Mouse (Mus musculus): ENCODE data around the gene Nmd3. TPM values are rescaled to one million over a fixed set of nuclear protein-coding genes. Genes with fewer than 3 reads are reported as not detected.

Nmd3 gene
- polyA plus RNA-seq (2014; fragmentation: Nextera tagmentation; extraction: Ambion mirVana), result 140 and 145 TPM in 2 replicates

GRCm38 (mm10) chr3:69721814-69722186 lies at the start of gene Nmd3:
Gene Nmd3 (plus strand): TSS chr3:69721985.
- peak within 1 kb of the TSS; percentile 74 for H3K4me3 ChIP-seq (ENCODE audit: low read depth, low read length)
- H3K9ac ChIP-seq (ENCODE audit: low read length), result peak within 1 kb of the TSS; percentile 77
- H3K36me3 ChIP-seq (ENCODE audit: control insufficient read depth, insufficient read depth, low read length), result no peaks in the 10 kb centered on the region
- no peaks in the 10 kb centered on the region for H3K27me3 ChIP-seq (ENCODE audit: control insufficient read depth, insufficient read depth, low read length)
- no peaks in the 10 kb centered on the region for H3K9me3 ChIP-seq (ENCODE audit: control insufficient read depth, low read length)
- ATAC-seq (ENCODE audit: insufficient number of reproducible peaks, low FRiP score, low TSS enrichment, low read depth) (peak; percentile 96), DNase-seq (ENCODE audit: low spot score) (peak; percentile 97)
- WGBS, result under 1% methylated on average over 33 of the region's 33 CpGs
- H3K4me1 ChIP-seq (ENCODE audit: control insufficient read depth, insufficient read depth, low read length), result peaks cover 5% of the 10 kb centered on the region; the same call in 1 of the 2 replicates
- H3K27ac ChIP-seq (replicated peaks; ENCODE audit: low read depth, low read length), result peak within 1 kb of the TSS; percentile 70; the same call in 1 of the 2 replicates
- H3K4me2 ChIP-seq (ENCODE audit: low read depth, severe bottlenecking), result peak within 1 kb of the TSS; percentile 62

- H3K27me3 ChIP-seq (ENCODE audit: control insufficient read depth, insufficient read depth, low read length), result no peaks in the 10 kb centered on the region
- 95% methylated on average over 10 of the region's 10 CpGs for WGBS
- H3K4me2 ChIP-seq (ENCODE audit: low read depth, severe bottlenecking), result no peak overlapping the region
- no peak for DNase-seq (ENCODE audit: low spot score)
- no peak overlapping the region for H3K9ac ChIP-seq (ENCODE audit: low read length)
- no peak overlapping the region for H3K4me3 ChIP-seq (ENCODE audit: low read depth, low read length)
- no peaks in the 10 kb centered on the region for H3K4me1 ChIP-seq (ENCODE audit: control insufficient read depth, insufficient read depth, low read length)
- no peak overlapping the region for H3K27ac ChIP-seq (replicated peaks; ENCODE audit: low read depth, low read length)
- H3K36me3 ChIP-seq (ENCODE audit: control insufficient read depth, insufficient read depth, low read length), result no peaks in the 10 kb centered on the region
- ATAC-seq (ENCODE audit: insufficient number of reproducible peaks, low FRiP score, low TSS enrichment, low read depth), result no peak
- H3K9me3 ChIP-seq (ENCODE audit: control insufficient read depth, low read length), result no peaks in the 10 kb centered on the region
These were observed 48.4 kb upstream of the Nmd3 start for GRCm38 (mm10) chr3:69673351-69673750.

- ATAC-seq (ENCODE audit: insufficient number of reproducible peaks, low FRiP score, low TSS enrichment, low read depth), result no peak
- no peaks in the 10 kb centered on the region for H3K27me3 ChIP-seq (ENCODE audit: control insufficient read depth, insufficient read depth, low read length)
- H3K36me3 ChIP-seq (ENCODE audit: control insufficient read depth, insufficient read depth, low read length), result no peaks in the 10 kb centered on the region
- no peak overlapping the region for H3K4me2 ChIP-seq (ENCODE audit: low read depth, severe bottlenecking)
- no peak overlapping the region for H3K27ac ChIP-seq (replicated peaks; ENCODE audit: low read depth, low read length)
- no peak for DNase-seq (ENCODE audit: low spot score)
- H3K9ac ChIP-seq (ENCODE audit: low read length), result no peak overlapping the region
- no peaks in the 10 kb centered on the region for H3K4me1 ChIP-seq (ENCODE audit: control insufficient read depth, insufficient read depth, low read length)
- WGBS, result 87% methylated on average over 3 of the region's 3 CpGs
- no peak overlapping the region for H3K4me3 ChIP-seq (ENCODE audit: low read depth, low read length)
- no peaks in the 10 kb centered on the region for H3K9me3 ChIP-seq (ENCODE audit: control insufficient read depth, low read length)
These were observed 47.6 kb upstream of the Nmd3 start for GRCm38 (mm10) chr3:69674206-69674605.

- no peaks in the 10 kb centered on the region for H3K9me3 ChIP-seq (ENCODE audit: control insufficient read depth, low read length)
- 86% methylated on average over 1 of the region's 1 CpGs for WGBS
- no peak for ATAC-seq (ENCODE audit: insufficient number of reproducible peaks, low FRiP score, low TSS enrichment, low read depth)
These were observed 32.0 kb upstream of the Nmd3 start for GRCm38 (mm10) chr3:69689791-69690190.

GRCm38 (mm10) chr3:69690939-69691338 lies 30.8 kb upstream of the Nmd3 start:
- Histone ChIP-seq H3K9me3 (ENCODE audit: control insufficient read depth, low read length) (no peaks in the 10 kb centered on the region), H3K4me1 (ENCODE audit: control insufficient read depth, insufficient read depth, low read length) (no peaks in the 10 kb centered on the region), H3K4me3 (ENCODE audit: low read depth, low read length) (no peak overlapping the region), H3K36me3 (ENCODE audit: control insufficient read depth, insufficient read depth, low read length) (no peaks in the 10 kb centered on the region), H3K4me2 (ENCODE audit: low read depth, severe bottlenecking) (no peak overlapping the region), H3K27ac (replicated peaks; ENCODE audit: low read depth, low read length) (no peak overlapping the region), H3K9ac (ENCODE audit: low read length) (no peak overlapping the region), H3K27me3 (ENCODE audit: control insufficient read depth, insufficient read depth, low read length) (no peaks in the 10 kb centered on the region)
- no peak for ATAC-seq (ENCODE audit: insufficient number of reproducible peaks, low FRiP score, low TSS enrichment, low read depth)
- 91% methylated on average over 2 of the region's 2 CpGs for WGBS
- no peak for DNase-seq (ENCODE audit: low spot score)

More at GRCm38 (mm10) chr3:69689791-69690190, 32.0 kb upstream of the Nmd3 start:
- no peak overlapping the region for H3K9ac ChIP-seq (ENCODE audit: low read length)
- H3K4me1 ChIP-seq (ENCODE audit: control insufficient read depth, insufficient read depth, low read length), result no peaks in the 10 kb centered on the region
- H3K36me3 ChIP-seq (ENCODE audit: control insufficient read depth, insufficient read depth, low read length), result no peaks in the 10 kb centered on the region
- H3K27me3 ChIP-seq (ENCODE audit: control insufficient read depth, insufficient read depth, low read length), result no peaks in the 10 kb centered on the region
- no peak overlapping the region for H3K4me3 ChIP-seq (ENCODE audit: low read depth, low read length)
- H3K27ac ChIP-seq (replicated peaks; ENCODE audit: low read depth, low read length), result no peak overlapping the region
- no peak for DNase-seq (ENCODE audit: low spot score)
- H3K4me2 ChIP-seq (ENCODE audit: low read depth, severe bottlenecking), result no peak overlapping the region

- no peaks in the 10 kb centered on the region for H3K4me1 ChIP-seq (ENCODE audit: control insufficient read depth, insufficient read depth, low read length)
- ATAC-seq (ENCODE audit: insufficient number of reproducible peaks, low FRiP score, low TSS enrichment, low read depth) (no peak), DNase-seq (ENCODE audit: low spot score) (no peak)
- H3K4me3 ChIP-seq (ENCODE audit: low read depth, low read length), result no peak overlapping the region
- no peaks in the 10 kb centered on the region for H3K27me3 ChIP-seq (ENCODE audit: control insufficient read depth, insufficient read depth, low read length)
- no peak overlapping the region for H3K27ac ChIP-seq (replicated peaks; ENCODE audit: low read depth, low read length)
- H3K4me2 ChIP-seq (ENCODE audit: low read depth, severe bottlenecking), result no peak overlapping the region
- no peaks in the 10 kb centered on the region for H3K9me3 ChIP-seq (ENCODE audit: control insufficient read depth, low read length)
- H3K36me3 ChIP-seq (ENCODE audit: control insufficient read depth, insufficient read depth, low read length), result no peaks in the 10 kb centered on the region
- no peak overlapping the region for H3K9ac ChIP-seq (ENCODE audit: low read length)
- WGBS, result 59% methylated on average over 6 of the region's 6 CpGs
These were observed 21.8 kb upstream of the Nmd3 start for GRCm38 (mm10) chr3:69699851-69700500.

- DNase-seq (ENCODE audit: low spot score), result no peak
- Histone ChIP-seq H3K4me2 (ENCODE audit: low read depth, severe bottlenecking) (no peak overlapping the region), H3K27ac (replicated peaks; ENCODE audit: low read depth, low read length) (no peak overlapping the region), H3K9me3 (ENCODE audit: control insufficient read depth, low read length) (no peaks in the 10 kb centered on the region), H3K36me3 (ENCODE audit: control insufficient read depth, insufficient read depth, low read length) (no peaks in the 10 kb centered on the region), H3K4me3 (ENCODE audit: low read depth, low read length) (no peak overlapping the region), H3K27me3 (ENCODE audit: control insufficient read depth, insufficient read depth, low read length) (no peaks in the 10 kb centered on the region), H3K9ac (ENCODE audit: low read length) (no peak overlapping the region), H3K4me1 (ENCODE audit: control insufficient read depth, insufficient read depth, low read length) (no peaks in the 10 kb centered on the region)
- 55% methylated on average over 1 of the region's 1 CpGs for WGBS
- ATAC-seq (ENCODE audit: insufficient number of reproducible peaks, low FRiP score, low TSS enrichment, low read depth), result no peak
These were observed 19.9 kb upstream of the Nmd3 start for GRCm38 (mm10) chr3:69701905-69702304.

- Histone ChIP-seq H3K27me3 (ENCODE audit: control insufficient read depth, insufficient read depth, low read length) (no peaks in the 10 kb centered on the region), H3K27ac (replicated peaks; ENCODE audit: low read depth, low read length) (no peak overlapping the region)
These were observed 19.4 kb upstream of the Nmd3 start for GRCm38 (mm10) chr3:69702421-69702820.

More at GRCm38 (mm10) chr3:69702421-69702820, 19.4 kb upstream of the Nmd3 start:
- DNase-seq (ENCODE audit: low spot score), result no peak
- Histone ChIP-seq H3K36me3 (ENCODE audit: control insufficient read depth, insufficient read depth, low read length) (no peaks in the 10 kb centered on the region), H3K4me3 (ENCODE audit: low read depth, low read length) (no peak overlapping the region), H3K9ac (ENCODE audit: low read length) (no peak overlapping the region), H3K4me1 (ENCODE audit: control insufficient read depth, insufficient read depth, low read length) (no peaks in the 10 kb centered on the region), H3K9me3 (ENCODE audit: control insufficient read depth, low read length) (no peaks in the 10 kb centered on the region), H3K4me2 (ENCODE audit: low read depth, severe bottlenecking) (no peak overlapping the region)
- ATAC-seq (ENCODE audit: insufficient number of reproducible peaks, low FRiP score, low TSS enrichment, low read depth), result no peak

Data from limb, embryonic 11.5 days (tissue).